Mouse (Mus musculus): ENCODE measurements at regions not wholly inside any gene's neighbourhood (a gene's known extent, or its start where the extent isn't known, plus 50 kb on each side); places are given as distances from the start of the nearest gene placed in this dataset.
A peak's percentile ranks its signal among the peaks of the same experiment; 100 is the strongest.
"Not testable (repeated sequence)": the region's sequence is repeated elsewhere in the genome, so short reads cannot be mapped to it uniquely, and the experiment has no call there.

- Histone ChIP-seq H3K27me3 (ENCODE audit: low read depth, poor library complexity, severe bottlenecking) (peaks cover 23% of the 10 kb centered on the region), H3K4me1 (peaks cover 17% of the 10 kb centered on the region), H3K36me3 (no peaks in the 10 kb centered on the region), H3K27ac (no peak overlapping the region), H3K9me3 (replicated peaks) (no peaks in the 10 kb centered on the region), H3K4me3 (peak overlapping the region; percentile 34)
- DNase-seq (ENCODE audit: low spot score): peak; percentile 42
- WGBS: 10% methylated on average over 20 of the region's 20 CpGs
Observed at GRCm38 (mm10) chr13:44673337-44673966, 55.8 kb upstream of the Jarid2 start.

- no peaks in the 10 kb centered on the region for H3K36me3 ChIP-seq
- peaks cover 17% of the 10 kb centered on the region for H3K4me1 ChIP-seq
- H3K27me3 ChIP-seq (ENCODE audit: low read depth, poor library complexity, severe bottlenecking): peaks cover 23% of the 10 kb centered on the region
- no peaks in the 10 kb centered on the region for H3K9me3 ChIP-seq (replicated peaks)
- H3K4me3 ChIP-seq: peak overlapping the region; percentile 34
- WGBS: 23% methylated on average over 12 of the region's 12 CpGs
- no peak overlapping the region for H3K27ac ChIP-seq
- DNase-seq (ENCODE audit: low spot score): no peak
Observed at GRCm38 (mm10) chr13:44673967-44674357, 55.3 kb upstream of the Jarid2 start.

GRCm38 (mm10) chr13:44674926-44675650, 54.2 kb upstream of the Jarid2 start:
- H3K27ac ChIP-seq: no peak overlapping the region
- 78% methylated on average over 8 of the region's 8 CpGs for WGBS

GRCm38 (mm10) chr13:44676041-44676440, 53.2 kb upstream of the Jarid2 start:
- 87% methylated on average over 6 of the region's 6 CpGs for WGBS
- H3K4me1 ChIP-seq: peaks cover 25% of the 10 kb centered on the region
- H3K4me3 ChIP-seq: no peak overlapping the region
- H3K36me3 ChIP-seq: no peaks in the 10 kb centered on the region
- H3K9me3 ChIP-seq (replicated peaks): no peaks in the 10 kb centered on the region
- peaks cover 23% of the 10 kb centered on the region for H3K27me3 ChIP-seq (ENCODE audit: low read depth, poor library complexity, severe bottlenecking)
- DNase-seq (ENCODE audit: low spot score): no peak
- H3K27ac ChIP-seq: no peak overlapping the region

More at GRCm38 (mm10) chr13:44674926-44675650, 54.2 kb upstream of the Jarid2 start:
- no peak for DNase-seq (ENCODE audit: low spot score)
- Histone ChIP-seq H3K9me3 (replicated peaks) (no peaks in the 10 kb centered on the region), H3K36me3 (no peaks in the 10 kb centered on the region), H3K4me1 (peaks cover 17% of the 10 kb centered on the region), H3K4me3 (no peak overlapping the region), H3K27me3 (ENCODE audit: low read depth, poor library complexity, severe bottlenecking) (peaks cover 23% of the 10 kb centered on the region)

- no peak for DNase-seq (ENCODE audit: low spot score)
- Histone ChIP-seq H3K27ac (no peak overlapping the region), H3K36me3 (no peaks in the 10 kb centered on the region), H3K4me3 (no peak overlapping the region), H3K9me3 (replicated peaks) (no peaks in the 10 kb centered on the region), H3K27me3 (ENCODE audit: low read depth, poor library complexity, severe bottlenecking) (peaks cover 23% of the 10 kb centered on the region), H3K4me1 (peaks cover 31% of the 10 kb centered on the region)
- 80% methylated on average over 3 of the region's 3 CpGs for WGBS
Observed at GRCm38 (mm10) chr13:44678121-44678520, 51.2 kb upstream of the Jarid2 start.

GRCm38 (mm10) chr13:44679457-44679856, 49.8 kb upstream of the Jarid2 start:
- not testable (repeated sequence) for DNase-seq (ENCODE audit: low spot score); H3K9me3 ChIP-seq (replicated peaks); H3K4me3 ChIP-seq; H3K36me3 ChIP-seq; H3K27ac ChIP-seq
- Histone ChIP-seq H3K27me3 (ENCODE audit: low read depth, poor library complexity, severe bottlenecking) (peaks cover 11% of the 10 kb centered on the region), H3K4me1 (peaks cover 22% of the 10 kb centered on the region)
- 95% methylated on average over 7 of the region's 7 CpGs for WGBS
